Mouse (Mus musculus) CH12.LX (cell line): Measurements from ENCODE around the gene Lbhd1. TPM values are rescaled to one million over a fixed set of nuclear protein-coding genes. Genes with fewer than 3 reads are reported as not detected.

Experiments
- DNase-seq: peaks from one replicate; pipeline ENCODE4 v3.0.0-alpha.2; 2013; ENCODE audit errors: extremely low read depth
- H3K27ac ChIP-seq: 2 replicates; pipeline ENCODE4 v1.5.1; 2012; ENCODE audit warnings: low read depth, mild to moderate bottlenecking, control low read depth, moderate library complexity; ENCODE audit not compliant: insufficient read depth
- H3K27me3 ChIP-seq: replicated peaks from 2 replicates; pipeline ENCODE3; 2012; ENCODE audit warnings: inconsistent platforms
- H3K36me3 ChIP-seq, 2 experiments: replicated peaks in 1 of 2; 2 replicates each; pipeline versions ENCODE3 to v1.6.1; 2012; ENCODE audit warnings: inconsistent platforms in 1 of 2, low read length in 1 of 2, mild to moderate bottlenecking in 1 of 2, mixed read lengths in 1 of 2, moderate library complexity in 1 of 2; ENCODE audit not compliant: control insufficient read depth in 1 of 2, insufficient read depth in 1 of 2
- H3K4me1 ChIP-seq, 2 experiments: 2 replicates each; pipeline ENCODE4 v1.6.1; 2012; ENCODE audit warnings: inconsistent platforms in 1 of 2, moderate library complexity in 1 of 2; ENCODE audit not compliant: insufficient read depth in 2 of 2, control insufficient read depth in 1 of 2
- H3K4me2 ChIP-seq: 2 replicates; pipeline ENCODE4 v1.6.1; 2012; ENCODE audit warnings: low read depth, mild to moderate bottlenecking, control low read depth; ENCODE audit not compliant: poor library complexity, insufficient read depth, severe bottlenecking
- H3K4me3 ChIP-seq, 3 experiments: fragments of 150-350 bp in 1 of 3; sonication (generic) in 1 of 3; replicated peaks in 1 of 3; 2 replicates each; pipeline versions ENCODE3 to v1.5.1; 2011 to 2012; ENCODE audit warnings: low read depth in 2 of 3, low read length in 2 of 3, mild to moderate bottlenecking in 2 of 3, moderate library complexity in 2 of 3, control low read depth in 1 of 3, improper control_type of control experiment in 1 of 3, inconsistent platforms in 1 of 3, mixed read lengths in 1 of 3; ENCODE audit not compliant: poor library complexity in 1 of 3
- H3K79me2 ChIP-seq: replicated peaks from 2 replicates; pipeline ENCODE4 v1.6.1; 2012; ENCODE audit warnings: mild to moderate bottlenecking, moderate library complexity; ENCODE audit not compliant: control insufficient read depth, poor library complexity, insufficient read depth, severe bottlenecking; ENCODE audit errors: extremely low read depth
- H3K9ac ChIP-seq: 2 replicates; pipeline ENCODE4 v1.6.1; 2012; ENCODE audit warnings: low read depth, mild to moderate bottlenecking, control low read depth, moderate library complexity; ENCODE audit not compliant: insufficient read depth
- H3K9me3 ChIP-seq: replicated peaks from 2 replicates; pipeline ENCODE3; 2012; ENCODE audit warnings: low read length, inconsistent platforms, mixed read lengths
- BHLHE40 ChIP-seq: IDR thresholded peaks from 2 replicates; pipeline ENCODE4 v1.6.1; 2011; ENCODE audit warnings: mild to moderate bottlenecking, low read depth, low read length, improper control_type of control experiment
- CHD1 ChIP-seq: IDR thresholded peaks from 2 replicates; pipeline ENCODE4 v1.6.1; 2012; ENCODE audit warnings: low read depth, low read length, improper control_type of control experiment, inconsistent platforms
- CHD2 ChIP-seq: IDR thresholded peaks from 2 replicates; pipeline ENCODE4 v1.6.1; 2011; ENCODE audit warnings: low read length, improper control_type of control experiment
- CTCF ChIP-seq, 2 experiments: IDR thresholded peaks in 1 of 2; conservative IDR thresholded peaks in 1 of 2; 2 replicates each; pipeline ENCODE4 v1.5.1; 2011 to 2012; ENCODE audit warnings: low read depth in 2 of 2, low read length in 2 of 2, improper control_type of control experiment in 1 of 2, inconsistent platforms in 1 of 2, mild to moderate bottlenecking in 1 of 2, moderate library complexity in 1 of 2
- ELF1 ChIP-seq: IDR thresholded peaks from 2 replicates; pipeline ENCODE4 v1.6.1; 2014; ENCODE audit warnings: low read depth, mild to moderate bottlenecking, inconsistent platforms, low read length, improper control_type of control experiment
- EP300 ChIP-seq: IDR thresholded peaks from 2 replicates; pipeline ENCODE4 v1.6.1; 2011; ENCODE audit warnings: low read length, improper control_type of control experiment
- ETS1 ChIP-seq: conservative IDR thresholded peaks from 2 replicates; pipeline ENCODE4 v1.6.1; 2012; ENCODE audit warnings: low read depth, mild to moderate bottlenecking, inconsistent platforms, low read length, improper control_type of control experiment, moderate library complexity
- GABPA ChIP-seq: IDR thresholded peaks from 2 replicates; pipeline ENCODE4 v1.6.1; 2012; ENCODE audit warnings: low read depth, low read length, improper control_type of control experiment, inconsistent platforms; ENCODE audit not compliant: insufficient replicate concordance
- JUND ChIP-seq: conservative IDR thresholded peaks from 2 replicates; pipeline ENCODE4 v1.6.1; 2011; ENCODE audit warnings: low read depth, low read length, improper control_type of control experiment
- MAFK ChIP-seq: IDR thresholded peaks from 2 replicates; pipeline ENCODE4 v1.6.1; 2011; ENCODE audit warnings: low read length, improper control_type of control experiment; ENCODE audit not compliant: insufficient replicate concordance
- MAX ChIP-seq: IDR thresholded peaks from 2 replicates; pipeline ENCODE4 v1.6.1; 2011; ENCODE audit warnings: low read length, improper control_type of control experiment
- MAZ ChIP-seq: IDR thresholded peaks from 2 replicates; pipeline ENCODE4 v1.6.1; 2012; ENCODE audit warnings: low read depth, mild to moderate bottlenecking, inconsistent platforms, low read length, improper control_type of control experiment, moderate library complexity
- MEF2A ChIP-seq: IDR thresholded peaks from 2 replicates; pipeline ENCODE4 v1.6.1; 2014; ENCODE audit warnings: low read depth, mild to moderate bottlenecking, inconsistent platforms, low read length, improper control_type of control experiment, borderline replicate concordance
- MXI1 ChIP-seq: IDR thresholded peaks from 2 replicates; pipeline ENCODE4 v1.6.1; 2011; ENCODE audit warnings: mild to moderate bottlenecking, low read depth, low read length, improper control_type of control experiment
- MYC ChIP-seq: IDR thresholded peaks from 2 replicates; pipeline ENCODE4 v1.6.1; 2011; ENCODE audit warnings: low read depth, mild to moderate bottlenecking, improper control_type of control experiment, low read length
- NRF1 ChIP-seq: IDR thresholded peaks from 2 replicates; pipeline ENCODE4 v1.6.1; 2014; ENCODE audit warnings: low read depth, mild to moderate bottlenecking, inconsistent platforms, low read length, improper control_type of control experiment, moderate library complexity
- PAX5 ChIP-seq: IDR thresholded peaks from 2 replicates; pipeline ENCODE4 v1.6.1; 2012; ENCODE audit warnings: low read length, inconsistent platforms, mixed read lengths
- POLR2A ChIP-seq: IDR thresholded peaks from 2 replicates; pipeline ENCODE4 v1.6.1; 2011; ENCODE audit warnings: low read depth, mild to moderate bottlenecking, improper control_type of control experiment, low read length
- POLR2AphosphoS2 ChIP-seq: IDR thresholded peaks from 2 replicates; pipeline ENCODE4 v1.6.1; 2011; ENCODE audit warnings: low read depth, low read length, improper control_type of control experiment
- RAD21 ChIP-seq: IDR thresholded peaks from 2 replicates; pipeline ENCODE4 v1.6.1; 2011; ENCODE audit warnings: low read depth, mild to moderate bottlenecking, low read length, improper control_type of control experiment, moderate library complexity
- RCOR1 ChIP-seq: conservative IDR thresholded peaks from 2 replicates; pipeline ENCODE4 v1.6.1; 2012; ENCODE audit warnings: low read depth, mild to moderate bottlenecking, inconsistent platforms, low read length, improper control_type of control experiment
- SIN3A ChIP-seq: IDR thresholded peaks from 2 replicates; pipeline ENCODE4 v1.6.1; 2012; ENCODE audit warnings: low read length, improper control_type of control experiment, inconsistent platforms
- SMC3 ChIP-seq: IDR thresholded peaks from 2 replicates; pipeline ENCODE4 v1.6.1; 2011; ENCODE audit warnings: low read depth, low read length, improper control_type of control experiment
- UBTF ChIP-seq: IDR thresholded peaks from 2 replicates; pipeline ENCODE4 v1.6.1; 2012; ENCODE audit warnings: low read depth, mild to moderate bottlenecking, inconsistent platforms, low read length, improper control_type of control experiment, moderate library complexity
- USF1 ChIP-seq: IDR thresholded peaks from 2 replicates; pipeline ENCODE4 v1.6.1; 2014; ENCODE audit warnings: low read depth, mild to moderate bottlenecking, inconsistent platforms, low read length, improper control_type of control experiment
- USF2 ChIP-seq: conservative IDR thresholded peaks from 2 replicates; pipeline ENCODE4 v1.6.1; 2011; ENCODE audit warnings: low read depth, low read length, improper control_type of control experiment
- ZKSCAN1 ChIP-seq: IDR thresholded peaks from 2 replicates; pipeline ENCODE4 v1.6.1; 2012; ENCODE audit warnings: low read depth, inconsistent platforms, low read length, improper control_type of control experiment, borderline replicate concordance
- ZMIZ1 ChIP-seq: IDR thresholded peaks from 2 replicates; pipeline ENCODE4 v1.6.1; 2012; ENCODE audit warnings: low read depth, mild to moderate bottlenecking, inconsistent platforms, low read length, improper control_type of control experiment
- ZNF384 ChIP-seq: IDR thresholded peaks from 2 replicates; pipeline ENCODE4 v1.6.1; 2012; ENCODE audit warnings: low read depth, low read length, improper control_type of control experiment, inconsistent platforms
- dilution Hi-C: fragments of 300-500 bp; cut with MboI; formaldehyde crosslinking; loops from 2 replicates; pipeline ENCODE4 v1.14.3; 2020; ENCODE audit warnings: low sequenced_read_pairs; ENCODE audit not compliant: extremely low pct_unique_long_range_greater_than_20kb, extremely low pct_ligation_motif_present
- in situ Hi-C: fragments of 300-500 bp; cut with MboI; formaldehyde crosslinking; loops from 3 replicates; pipeline ENCODE4 v1.14.3; 2019; ENCODE audit warnings: low sequenced_read_pairs, low pct_ligation_motif_present, low pct_unique_long_range_greater_than_20kb, mixed read lengths
- polyA plus RNA-seq: library from polyadenylated mRNA; unstranded; fragments of >175 nt; gene quantifications from 2 replicates; pipeline ENCODE4 v1.2.1, GENCODE M21; 2012; ENCODE audit warnings: low read depth; ENCODE audit not compliant: insufficient read length
- total RNA-seq, 2 experiments: library from RNA; depleted of rRNA; stranded (reverse); fragments of 300-350 nt in 1 of 2; fragments of >200 nt in 1 of 2; gene quantifications; 2 replicates each; pipeline ENCODE4 v1.2.3; 2012 to 2014

The Lbhd1 gene
- total and polyA plus RNA-seq, 3 experiments: 7.5 to 50.4 (median 15.6) TPM

DNA sequence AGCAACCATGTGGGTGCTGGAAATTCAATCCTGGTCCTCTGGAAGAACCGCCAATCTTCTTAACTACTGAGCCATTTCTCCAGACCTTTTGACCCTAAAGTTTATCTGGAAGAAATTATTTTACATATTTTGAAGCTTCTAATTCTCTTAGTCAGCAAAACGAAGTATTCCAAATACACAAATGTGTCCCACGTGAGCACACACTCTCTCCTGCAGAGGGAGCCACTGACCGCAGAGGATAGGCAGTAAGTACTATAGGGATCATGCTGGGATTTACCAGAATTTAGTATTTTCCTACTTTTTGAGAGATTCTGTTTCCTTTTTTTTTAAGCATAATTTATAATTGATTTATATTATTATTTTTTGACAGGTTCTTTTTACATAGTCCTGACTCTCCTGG, 25.8 kb upstream of the Lbhd1 start:
- in situ Hi-C loops (loop anchor here (5.0 kb wide), 1 partner anchor 245 kb away; no protein-coding TSS in a partner anchor), dilution Hi-C loops (no loop called here)
- no peaks in the 10 kb centered on the region for H3K9me3 ChIP-seq
- no peaks in the 10 kb centered on the region; a peak in 1 of 4 replicates for H3K4me1 ChIP-seq
- H3K36me3 ChIP-seq: no peaks in the 10 kb centered on the region
- H3K4me2 ChIP-seq: no peak overlapping the region
- no peaks in the 10 kb centered on the region for H3K27me3 ChIP-seq
- H3K79me2 ChIP-seq: no peaks in the 10 kb centered on the region
- TF ChIP-seq CTCF (conservative IDR thresholded peaks at IDR 0.05 in 1 of 2, IDR thresholded peaks at IDR 0.05 in 1 of 2; ENCODE audit: low read depth in 2 of 2, low read length in 2 of 2) (peak; percentile 34 to 73; a peak in 3 of 4 replicates), UBTF (no peak), RAD21 (peak; percentile 67), ELF1 (no peak), RCOR1 (no peak), BHLHE40 (peak; percentile 62), MAFK (peak; percentile 98), MAX (0 out of 2 replicates have a peak, but pooled peaks have one; percentile 23), MAZ (no peak), NRF1 (no peak), USF1 (peak; percentile 25; the same call in 1 of the 2 replicates), PAX5 (no peak), MXI1 (no peak), GABPA (no peak), POLR2AphosphoS2 (no peak), MEF2A (no peak), EP300 (no peak), SMC3 (peak; percentile 49), USF2 (no peak), POLR2A (no peak), CHD1 (no peak), MYC (peak; percentile 79), ZKSCAN1 (no peak), CHD2 (no peak), ZNF384 (no peak), ZMIZ1 (no peak), SIN3A (0 out of 2 replicates have a peak, but pooled peaks have one; percentile 28), JUND (no peak), ETS1 (no peak)
- H3K4me3 ChIP-seq: no peak overlapping the region
- H3K27ac ChIP-seq: no peak overlapping the region
- no peak overlapping the region for H3K9ac ChIP-seq
- no peak for DNase-seq
